Mouse (Mus musculus) Patski (cell line): ENCODE measurements around the gene Plxnb1. TPM values are rescaled to one million over a fixed set of nuclear protein-coding genes. Genes with fewer than 3 reads are reported as not detected.

Source experiments
- ATAC-seq: fragments of 100-300 bp; one replicate; pipeline ENCODE4 v1.8.0; 2021
- CTCF ChIA-PET: fragments of 350-600 bp; sonication (Branson Sonifier 250); formaldehyde crosslinking; loops from one replicate; lab custom pipeline; 2022; ENCODE audit warnings: inconsistent platforms; lab: Charles Lee
- POLR2A ChIA-PET: fragments of 350-600 bp; sonication (Branson Sonifier 250); formaldehyde crosslinking; loops from one replicate; lab custom pipeline; 2022; ENCODE audit warnings: antibody characterized with exemption, inconsistent platforms; lab: Charles Lee
- DNase-seq: peaks from one replicate; pipeline ENCODE4 v3.0.0-alpha.2; 2011; ENCODE audit warnings: low read depth, low spot score
- H3K27me3 ChIP-seq: fragments of 371-371 bp; one replicate; pipeline ENCODE4 v1.5.1; 2021
- CTCF ChIP-seq: fragments of 100-300 bp; IDR thresholded peaks from one replicate; pipeline ENCODE4 v1.5.1; 2021
- in situ Hi-C: fragments of 300-500 bp; cut with MboI; formaldehyde crosslinking; loops from 3 replicates; pipeline ENCODE4 v1.11.1; 2018; ENCODE audit warnings: low pct_unique_long_range_greater_than_20kb, mixed read lengths
- polyA plus RNA-seq: library from polyadenylated mRNA; unstranded; gene quantifications from one replicate; pipeline ENCODE4 v1.2.3, GENCODE M21; 2021

The Plxnb1 gene
- 0.40 TPM for polyA plus RNA-seq

DNA sequence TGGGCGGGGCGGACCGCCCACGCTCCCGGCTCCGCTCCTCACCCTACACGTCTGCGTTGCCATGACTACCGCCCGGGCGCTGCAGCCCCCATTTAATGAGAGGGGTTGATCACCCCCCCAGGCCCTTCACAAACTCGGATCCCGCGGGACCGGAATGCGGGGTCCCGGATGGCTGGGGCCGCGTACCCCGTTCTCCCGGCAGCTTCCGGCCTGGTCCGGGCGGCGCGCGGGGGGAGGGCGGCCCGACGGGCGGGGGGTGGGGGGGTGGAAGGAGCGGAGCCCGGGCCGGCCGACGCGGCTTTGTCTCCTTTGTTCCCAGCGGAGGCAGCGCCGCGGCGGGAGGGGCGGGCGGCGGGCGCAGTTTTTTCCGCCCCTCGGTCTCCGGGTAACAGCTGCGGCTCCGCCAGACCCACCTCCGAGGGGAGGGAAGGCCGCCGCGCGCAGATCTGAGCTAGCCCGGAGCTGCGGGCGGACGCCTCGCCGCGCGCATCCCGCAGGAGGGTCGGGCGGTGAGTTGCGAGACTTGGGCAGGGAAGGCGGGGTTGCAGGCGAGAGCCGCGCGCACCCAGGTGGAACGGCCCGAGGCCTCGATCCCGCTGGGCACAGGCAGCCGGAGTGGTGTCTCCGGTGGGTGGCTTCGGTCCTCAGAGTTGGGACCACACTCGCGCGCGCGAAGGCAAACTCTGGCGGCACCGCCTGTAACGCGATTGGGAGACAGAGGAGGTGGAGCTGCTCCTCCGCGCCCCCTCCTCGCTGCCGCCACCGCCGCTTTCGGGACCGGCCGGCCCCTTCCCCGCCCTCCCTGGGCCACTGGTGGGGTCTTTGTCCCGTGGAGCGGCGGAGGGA lies at the start of gene Plxnb1:
Plxnb1 (plus strand) TSS at position 253 of the 846 bp plus-strand sequence.
- DNase-seq (no peak), ATAC-seq (peak; percentile 11)
- no peak for TF ChIP-seq CTCF
- in situ Hi-C loops: no loop called here
- H3K27me3 ChIP-seq: peaks cover 29% of the 10 kb centered on the region
- CTCF ChIA-PET: no interaction called here
- POLR2A ChIA-PET: no interaction called here

DNA sequence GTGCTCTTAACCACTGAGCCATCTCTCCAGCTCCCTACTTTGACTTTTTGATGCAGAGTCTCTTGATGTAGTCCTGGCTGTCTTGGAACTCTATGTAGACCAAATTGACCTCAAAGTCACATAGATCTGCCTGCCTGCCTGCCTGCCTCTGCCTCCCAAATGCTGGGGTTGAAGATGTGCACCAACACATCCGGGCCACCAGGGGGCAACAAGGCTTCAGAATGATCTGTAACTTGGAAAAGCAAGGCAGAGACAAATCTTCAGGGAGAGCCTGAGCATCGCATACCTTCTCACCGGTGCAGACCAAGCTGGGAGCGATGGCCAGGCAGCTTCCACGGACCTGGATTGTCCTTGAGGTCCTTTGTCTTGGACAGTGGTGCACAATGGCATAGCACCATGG lies 48.9 kb upstream of the Plxnb1 start:
- TF ChIP-seq CTCF: peak; percentile 74
- no peaks in the 10 kb centered on the region for H3K27me3 ChIP-seq
- DNase-seq: no peak
- in situ Hi-C loops: no loop called here
- ChIA-PET POLR2A (interaction anchor here (0.7 to 1.5 kb wide), 3 partner anchors 12 to 28 kb away, joined by 3 read pairs; partner anchors contain the start of genes Atrip and Trex1), CTCF (interaction anchor here (0.7 to 1.9 kb wide), 9 partner anchors 8 to 74 kb away, joined by 3 to 10 read pairs (median 3); partner anchors contain the start of genes Shisa5 and Trex1)
- peak; percentile 26 for ATAC-seq

DNA sequence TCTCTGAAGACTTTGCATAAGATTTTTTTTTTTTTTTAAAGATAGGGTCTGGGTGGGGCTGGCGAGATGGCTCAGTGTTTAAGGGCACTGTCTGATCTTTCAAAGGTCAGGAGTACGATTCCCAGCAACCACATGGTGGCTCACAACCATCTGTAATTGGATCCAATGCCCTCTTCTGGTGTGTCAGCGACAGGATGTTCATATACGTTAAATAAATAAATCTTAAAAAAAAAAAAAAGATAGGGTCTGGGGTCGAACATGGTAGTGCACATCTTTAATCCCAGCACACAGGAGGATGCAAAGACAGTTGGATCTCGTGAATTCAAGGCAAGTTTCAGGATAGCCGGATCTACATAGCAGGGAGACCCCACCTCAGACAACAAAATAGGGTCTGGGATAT lies 45.9 kb upstream of the Plxnb1 start:
- ATAC-seq: no peak
- CTCF ChIA-PET: interaction anchor here (1.2 kb wide), 1 partner anchor 40 kb away, joined by 3 read pairs; no protein-coding TSS in a partner anchor
- in situ Hi-C loops: no loop called here

DNA sequence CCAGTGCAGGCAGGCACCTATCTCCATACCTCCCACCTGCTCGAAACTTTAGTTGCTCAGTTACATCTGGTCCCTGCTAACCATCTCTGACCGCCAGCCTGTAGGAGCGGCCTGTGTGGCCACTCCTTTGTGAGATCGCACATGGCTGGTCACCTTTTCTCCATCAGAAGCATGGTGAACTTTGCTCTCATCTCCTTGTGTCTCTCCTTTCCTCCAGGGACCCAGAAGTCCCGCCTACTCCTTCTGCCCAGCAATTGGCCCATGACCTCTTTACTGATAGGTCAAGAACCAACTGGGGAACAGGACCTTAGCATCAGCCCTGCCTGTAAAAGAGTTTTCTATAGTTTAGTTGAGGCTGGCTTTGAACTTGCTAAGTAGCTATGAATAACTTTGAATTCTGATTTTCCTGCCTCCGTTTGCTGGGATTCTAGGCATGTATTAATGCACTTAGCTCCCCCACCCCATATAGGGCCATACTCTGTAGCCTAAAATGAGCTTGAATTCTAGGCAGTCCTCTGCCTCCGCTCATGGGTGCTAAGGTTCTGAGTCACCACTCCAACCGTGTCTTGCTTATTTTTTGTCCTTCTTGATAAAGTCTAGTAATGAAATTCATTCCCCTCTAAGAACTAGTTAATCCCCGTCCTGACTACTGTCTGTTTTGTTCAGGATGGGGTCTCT lies 45.1 kb upstream of the Plxnb1 start:
- ChIA-PET CTCF (no interaction called here), POLR2A (no interaction called here)
- ATAC-seq (no peak), DNase-seq (no peak)
- TF ChIP-seq CTCF: no peak
- in situ Hi-C loops: no loop called here
- H3K27me3 ChIP-seq: no peaks in the 10 kb centered on the region

More for the DNA sequence above, 45.9 kb upstream of the Plxnb1 start:
- DNase-seq: no peak
- no peak for TF ChIP-seq CTCF
- POLR2A ChIA-PET: no interaction called here
- H3K27me3 ChIP-seq: no peaks in the 10 kb centered on the region

DNA sequence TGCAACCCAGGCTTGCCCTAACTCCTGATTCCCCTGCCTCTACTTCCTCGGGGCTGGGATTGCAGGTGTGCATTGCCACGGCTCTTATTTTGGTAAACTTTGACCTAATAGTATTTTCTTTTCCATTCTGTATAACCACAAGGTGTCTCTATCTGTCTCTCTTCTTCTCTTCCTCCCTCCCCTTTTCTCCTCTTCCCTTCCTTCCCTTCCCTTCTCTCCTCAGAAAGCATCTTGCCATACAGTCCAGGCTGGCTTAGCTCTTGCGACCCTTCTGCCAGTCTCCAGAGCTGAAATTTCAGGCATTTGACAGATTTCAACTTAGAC lies 44.6 kb upstream of the Plxnb1 start:
- in situ Hi-C loops: no loop called here
- CTCF ChIA-PET: no interaction called here
- ATAC-seq (no peak), DNase-seq (no peak)
- no peak for TF ChIP-seq CTCF
- H3K27me3 ChIP-seq: no peaks in the 10 kb centered on the region
- POLR2A ChIA-PET: no interaction called here

DNA sequence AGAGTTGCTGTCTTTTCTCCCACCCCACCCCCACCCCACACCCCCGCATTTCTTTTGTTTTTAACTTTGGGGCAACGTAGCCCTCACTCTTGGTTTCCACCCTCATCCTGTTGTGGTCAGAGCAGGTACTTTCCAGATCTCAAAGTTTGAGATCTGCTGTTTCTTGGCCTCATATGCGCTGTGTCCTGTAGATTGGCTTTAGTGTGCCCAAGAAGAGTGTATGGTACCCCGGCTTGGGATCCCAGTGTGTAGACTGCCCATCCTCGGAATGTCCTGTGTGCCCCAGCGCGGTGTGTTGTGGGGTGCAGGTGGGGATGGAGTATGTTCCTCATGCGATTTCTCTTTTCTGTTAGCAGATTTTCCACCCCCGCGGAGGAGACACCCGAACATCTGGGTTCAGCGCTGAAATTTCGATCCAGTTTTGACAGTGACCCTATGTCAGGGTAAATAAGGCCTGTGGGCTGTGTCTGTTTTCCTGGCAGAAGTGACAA lies 44.1 kb upstream of the Plxnb1 start:
- ATAC-seq (no peak), DNase-seq (no peak)
- no peak for TF ChIP-seq CTCF
- CTCF ChIA-PET: no interaction called here
- in situ Hi-C loops: no loop called here
- no peaks in the 10 kb centered on the region for H3K27me3 ChIP-seq
- POLR2A ChIA-PET: no interaction called here

DNA sequence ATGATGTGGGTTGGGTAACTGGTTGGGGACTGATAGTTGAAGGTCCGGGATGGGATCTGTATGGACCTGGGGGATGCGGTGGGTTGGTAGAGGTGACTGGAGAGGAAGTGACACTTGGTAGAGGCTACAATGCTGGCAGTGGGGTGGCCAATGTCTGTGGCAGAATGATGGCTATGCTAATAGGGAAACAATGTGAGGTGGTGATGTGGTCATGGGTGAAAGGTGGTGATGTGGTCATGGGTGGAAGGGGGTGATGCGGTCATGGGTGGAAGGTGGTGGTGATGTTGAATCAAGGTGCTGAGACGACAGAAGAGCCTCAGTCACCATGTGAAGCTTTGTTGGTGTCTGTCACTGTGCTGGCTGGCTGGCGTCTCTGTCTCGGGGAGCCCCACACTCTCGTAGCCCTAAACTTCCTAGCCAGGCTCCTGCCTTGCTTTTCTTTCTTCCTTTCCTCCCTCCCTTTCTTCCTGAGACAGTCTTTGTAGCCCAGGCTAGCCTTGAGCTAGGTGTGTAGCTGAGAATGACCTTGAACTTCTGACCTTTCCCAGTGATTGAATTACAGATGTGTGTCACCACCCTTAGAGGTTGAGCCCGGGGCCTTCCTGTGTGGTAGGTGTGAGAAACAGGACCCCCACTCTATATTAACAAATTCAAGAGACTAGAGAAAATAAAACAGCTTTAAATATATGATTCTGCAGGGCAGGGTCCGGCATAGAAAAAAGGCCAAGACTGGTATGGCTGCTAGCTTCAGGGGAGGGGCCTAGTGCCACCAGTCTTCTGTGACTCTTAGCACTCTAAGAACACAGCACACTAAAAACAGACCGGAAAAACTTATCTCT lies 43.3 kb upstream of the Plxnb1 start:
- DNase-seq (no peak), ATAC-seq (no peak)
- ChIA-PET CTCF (interaction anchor here (0.8 kb wide), 1 partner anchor 9 kb away, joined by 3 read pairs; no protein-coding TSS in a partner anchor), POLR2A (no interaction called here)
- in situ Hi-C loops: no loop called here
- no peaks in the 10 kb centered on the region for H3K27me3 ChIP-seq
- TF ChIP-seq CTCF: no peak

DNA sequence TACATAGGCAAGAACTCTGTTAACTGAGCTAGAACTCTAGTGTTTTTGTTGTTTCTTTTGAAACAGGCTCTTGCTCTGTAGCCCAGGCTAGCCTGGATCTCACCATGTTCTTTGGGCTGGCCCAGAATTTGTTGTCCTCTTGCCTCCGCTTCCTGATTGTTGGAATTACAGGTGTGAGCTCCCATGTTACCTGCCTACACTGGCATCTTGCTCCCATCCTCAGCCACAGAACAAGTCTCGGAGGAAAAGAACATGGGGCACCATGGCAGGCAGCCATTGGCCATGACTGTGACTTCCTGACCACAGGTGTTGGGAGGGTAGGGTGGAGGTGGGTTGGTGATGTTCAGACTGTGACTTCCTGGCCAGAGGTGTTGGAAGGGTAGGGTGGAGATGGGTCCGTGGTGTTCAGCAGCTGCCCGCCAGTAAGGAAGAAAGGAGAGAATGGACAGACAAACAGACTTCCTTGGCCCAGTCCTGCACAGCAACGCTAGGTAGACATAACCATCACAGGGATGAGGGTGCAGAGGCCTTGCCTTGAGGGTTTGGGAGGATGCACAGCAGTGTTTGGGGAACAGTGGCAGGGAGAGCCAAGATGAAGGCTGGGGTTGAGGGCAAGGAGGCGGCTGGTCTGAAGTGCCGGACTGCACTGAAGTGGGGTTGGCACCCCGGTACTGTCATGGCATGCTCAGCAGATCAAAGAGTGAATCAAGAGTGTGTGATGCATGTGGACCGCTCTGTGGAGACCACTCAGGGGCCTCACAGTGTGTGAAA lies 42.5 kb upstream of the Plxnb1 start:
- CTCF ChIA-PET: no interaction called here
- ATAC-seq (no peak), DNase-seq (no peak)
- in situ Hi-C loops: no loop called here
- H3K27me3 ChIP-seq: no peaks in the 10 kb centered on the region
- POLR2A ChIA-PET: no interaction called here
- TF ChIP-seq CTCF: no peak

DNA sequence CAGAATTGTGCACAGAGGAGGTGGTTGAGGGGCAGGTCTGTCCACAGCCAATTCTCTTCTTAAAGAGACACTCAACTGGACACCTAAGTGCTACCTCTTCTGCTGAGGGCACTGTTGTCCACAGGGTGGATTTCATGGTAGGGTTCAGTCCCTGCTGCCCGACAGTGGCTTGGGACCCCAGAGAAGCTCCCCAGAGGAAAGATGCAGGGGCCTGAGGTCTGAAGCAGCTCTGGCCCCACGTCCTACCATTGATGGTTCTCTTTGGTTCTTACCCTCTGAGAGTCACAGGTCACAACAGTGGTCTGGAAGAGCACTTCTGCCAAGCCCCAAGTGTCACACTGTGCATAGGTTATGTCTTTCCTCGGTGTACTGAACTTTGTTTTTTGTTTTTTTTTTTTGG lies 41.8 kb upstream of the Plxnb1 start:
- no peaks in the 10 kb centered on the region for H3K27me3 ChIP-seq
- ATAC-seq (no peak), DNase-seq (no peak)
- POLR2A ChIA-PET: no interaction called here
- in situ Hi-C loops: no loop called here
- CTCF ChIA-PET: no interaction called here
- TF ChIP-seq CTCF: no peak

DNA sequence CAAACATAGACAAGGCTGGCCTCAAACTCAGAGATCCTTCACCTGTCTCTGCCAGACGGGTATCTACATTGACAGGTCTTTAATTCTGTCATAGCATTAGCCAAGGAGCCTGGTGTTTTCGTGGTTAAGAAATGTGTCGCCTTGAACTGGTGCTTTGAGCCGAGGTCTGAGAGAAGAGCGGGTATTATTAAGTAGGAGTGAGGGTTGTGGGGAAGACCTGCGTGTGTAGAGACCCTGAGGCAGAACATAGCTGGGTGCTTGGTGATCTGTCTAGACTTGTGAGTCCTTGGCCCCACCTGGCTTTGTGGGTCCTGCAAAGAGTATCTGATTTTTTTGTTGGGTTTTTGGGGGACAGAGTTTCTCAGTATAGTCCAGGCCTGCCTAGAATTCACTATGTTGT lies 41.3 kb upstream of the Plxnb1 start:
- POLR2A ChIA-PET: no interaction called here
- H3K27me3 ChIP-seq: no peaks in the 10 kb centered on the region
- DNase-seq (no peak), ATAC-seq (no peak)
- TF ChIP-seq CTCF: no peak
- CTCF ChIA-PET: no interaction called here
- in situ Hi-C loops: no loop called here
